Mouse (Mus musculus): ENCODE measurements at regions not wholly inside any gene's neighbourhood (a gene's known extent, or its start where the extent isn't known, plus 50 kb on each side); places are given as distances from the start of the nearest gene placed in this dataset.
A peak's percentile ranks its signal among the peaks of the same experiment; 100 is the strongest.

DNA sequence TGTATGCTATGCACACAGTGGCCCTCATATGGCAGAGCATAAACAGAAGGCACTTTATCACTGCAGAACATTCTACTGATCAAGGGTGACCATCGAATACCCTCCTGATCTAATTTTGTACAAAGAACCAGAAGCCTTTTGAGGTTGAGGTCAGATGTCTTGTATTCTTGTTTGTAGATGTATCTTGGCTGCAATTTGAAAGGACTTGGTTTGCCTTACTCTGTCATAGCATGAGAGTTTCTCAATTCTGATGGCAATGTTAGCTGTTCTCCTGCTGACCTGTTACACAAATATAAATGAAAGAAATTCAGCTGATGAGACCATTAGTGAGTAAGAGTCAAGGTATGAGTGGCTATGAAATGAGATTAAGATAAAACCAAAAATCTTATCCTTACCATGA is 199.1 kb upstream of the Aldoart1 start:
- Histone ChIP-seq H3K27ac (ENCODE audit: low read depth) (no peak overlapping the region), H3K9ac (replicated peaks; ENCODE audit: low read depth, low read length) (no peak overlapping the region), H3K4me1 (ENCODE audit: control insufficient read depth, insufficient read depth) (no peaks in the 10 kb centered on the region), H3K27me3 (ENCODE audit: control insufficient read depth, insufficient read depth, low read length) (no peaks in the 10 kb centered on the region), H3K36me3 (replicated peaks; ENCODE audit: control insufficient read depth, insufficient read depth, low read length) (no peaks in the 10 kb centered on the region), H3K4me2 (ENCODE audit: low read depth, low read length) (no peak overlapping the region), H3K4me3 (ENCODE audit: low read depth, low read length) (no peak overlapping the region), H3K9me3 (replicated peaks; ENCODE audit: control insufficient read depth, low read length) (no peaks in the 10 kb centered on the region)
- DNase-seq (ENCODE audit: low spot score) = no peak
- TF ChIP-seq EP300 (IDR thresholded peaks at IDR 0.05; ENCODE audit: low read depth) (no peak), CTCF (IDR thresholded peaks at IDR 0.05; ENCODE audit: low read depth) (no peak)
- 53% methylated on average over 1 of the region's 1 CpGs for WGBS
- no peak for ATAC-seq (ENCODE audit: insufficient read depth, low read depth)

DNA sequence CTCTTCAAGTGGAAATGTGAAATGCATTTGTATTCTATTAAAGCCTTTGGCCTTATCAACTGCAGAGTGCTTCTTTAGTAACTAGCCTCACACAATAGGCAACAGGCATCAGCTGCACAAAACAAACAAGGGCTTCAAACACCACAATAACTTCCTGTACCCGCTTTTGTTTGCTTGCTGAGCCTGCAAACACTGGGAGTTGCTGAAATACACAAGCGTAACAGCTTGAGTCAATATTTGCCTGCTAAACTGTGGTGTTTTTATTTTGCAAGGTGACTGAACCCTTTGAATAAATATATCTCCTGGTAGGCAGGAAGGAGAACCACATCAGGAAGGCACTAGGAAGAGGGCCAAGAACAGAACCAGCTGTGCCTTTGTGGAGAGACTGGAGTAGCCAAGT is 195.4 kb upstream of the Aldoart1 start:
- H3K9ac ChIP-seq (replicated peaks; ENCODE audit: low read depth, low read length) = no peak overlapping the region
- H3K9me3 ChIP-seq (replicated peaks; ENCODE audit: control insufficient read depth, low read length) = no peaks in the 10 kb centered on the region
- TF ChIP-seq CTCF (IDR thresholded peaks at IDR 0.05; ENCODE audit: low read depth) (no peak), EP300 (IDR thresholded peaks at IDR 0.05; ENCODE audit: low read depth) (no peak)
- no peaks in the 10 kb centered on the region for H3K36me3 ChIP-seq (replicated peaks; ENCODE audit: control insufficient read depth, insufficient read depth, low read length)
- H3K27me3 ChIP-seq (ENCODE audit: control insufficient read depth, insufficient read depth, low read length) = no peaks in the 10 kb centered on the region
- no peak overlapping the region for H3K27ac ChIP-seq (ENCODE audit: low read depth)
- H3K4me3 ChIP-seq (ENCODE audit: low read depth, low read length) = no peak overlapping the region
- no peak for ATAC-seq (ENCODE audit: insufficient read depth, low read depth)
- H3K4me1 ChIP-seq (ENCODE audit: control insufficient read depth, insufficient read depth) = no peaks in the 10 kb centered on the region
- no peak for DNase-seq (ENCODE audit: low spot score)
- WGBS = 50% methylated on average over 2 of the region's 2 CpGs
- no peak overlapping the region for H3K4me2 ChIP-seq (ENCODE audit: low read depth, low read length)

DNA sequence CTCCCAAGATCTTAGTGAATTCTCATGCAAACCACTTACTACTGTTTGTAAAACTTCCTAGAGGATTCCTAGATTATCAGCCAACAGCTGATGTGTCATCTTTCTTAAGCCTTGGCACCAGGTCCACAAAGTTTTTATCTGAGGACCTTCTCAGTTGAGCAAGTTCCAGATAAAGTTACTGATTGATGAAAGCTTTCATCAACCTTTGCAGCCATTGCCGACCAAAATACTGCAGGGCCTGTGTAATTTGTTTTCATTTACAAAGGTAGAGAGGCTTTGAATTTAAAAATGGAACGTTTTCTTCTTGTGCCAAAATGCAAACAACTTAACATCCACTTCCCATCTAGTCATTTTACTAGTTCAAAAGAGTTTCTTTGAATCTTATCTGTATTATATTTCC is 191.9 kb upstream of the Aldoart1 start:
- Histone ChIP-seq H3K36me3 (replicated peaks; ENCODE audit: control insufficient read depth, insufficient read depth, low read length) (no peaks in the 10 kb centered on the region), H3K4me1 (ENCODE audit: control insufficient read depth, insufficient read depth) (no peaks in the 10 kb centered on the region), H3K9ac (replicated peaks; ENCODE audit: low read depth, low read length) (no peak overlapping the region), H3K4me3 (ENCODE audit: low read depth, low read length) (no peak overlapping the region), H3K27me3 (ENCODE audit: control insufficient read depth, insufficient read depth, low read length) (no peaks in the 10 kb centered on the region), H3K27ac (ENCODE audit: low read depth) (no peak overlapping the region), H3K4me2 (ENCODE audit: low read depth, low read length) (no peak overlapping the region), H3K9me3 (replicated peaks; ENCODE audit: control insufficient read depth, low read length) (no peaks in the 10 kb centered on the region)
- 9% methylated on average over 2 of the region's 2 CpGs for WGBS
- ATAC-seq (ENCODE audit: insufficient read depth, low read depth) = no peak
- DNase-seq (ENCODE audit: low spot score) = no peak
- TF ChIP-seq EP300 (IDR thresholded peaks at IDR 0.05; ENCODE audit: low read depth) = no peak
- TF ChIP-seq CTCF (IDR thresholded peaks at IDR 0.05; ENCODE audit: low read depth) = no peak

- no peak for DNase-seq (ENCODE audit: low spot score)
- Histone ChIP-seq H3K4me2 (ENCODE audit: low read depth, low read length) (no peak overlapping the region), H3K4me1 (ENCODE audit: control insufficient read depth, insufficient read depth) (no peaks in the 10 kb centered on the region), H3K36me3 (replicated peaks; ENCODE audit: control insufficient read depth, insufficient read depth, low read length) (no peaks in the 10 kb centered on the region), H3K4me3 (ENCODE audit: low read depth, low read length) (no peak overlapping the region), H3K27ac (ENCODE audit: low read depth) (no peak overlapping the region), H3K27me3 (ENCODE audit: control insufficient read depth, insufficient read depth, low read length) (no peaks in the 10 kb centered on the region), H3K9ac (replicated peaks; ENCODE audit: low read depth, low read length) (no peak overlapping the region), H3K9me3 (replicated peaks; ENCODE audit: control insufficient read depth, low read length) (no peaks in the 10 kb centered on the region)
- WGBS = 22% methylated on average over 2 of the region's 2 CpGs
- ATAC-seq (ENCODE audit: insufficient read depth, low read depth) = no peak
- TF ChIP-seq CTCF (IDR thresholded peaks at IDR 0.05; ENCODE audit: low read depth) (peak; percentile 39), EP300 (IDR thresholded peaks at IDR 0.05; ENCODE audit: low read depth) (no peak)
Observed at GRCm38 (mm10) chr4:73042672-73043071, 190.2 kb upstream of the Aldoart1 start.

DNA sequence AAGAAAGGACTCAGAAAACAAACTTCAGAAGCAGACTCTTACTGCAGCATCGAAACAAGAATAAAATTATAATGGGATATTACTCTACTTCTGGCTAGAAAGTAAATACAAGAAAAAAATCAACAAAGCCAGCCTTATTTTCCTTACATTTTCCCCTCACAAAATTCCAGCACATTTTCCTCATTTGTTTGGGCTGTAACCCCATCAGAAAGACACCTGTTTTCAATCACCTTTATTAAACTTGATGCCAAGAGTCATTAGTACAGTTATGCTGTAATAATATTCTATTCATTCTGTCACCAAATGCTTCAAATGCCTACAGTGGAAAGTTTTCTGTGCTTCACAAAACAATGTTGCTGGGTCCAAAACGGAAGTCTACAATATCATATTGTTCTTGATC is 189.1 kb upstream of the Aldoart1 start:
- H3K9ac ChIP-seq (replicated peaks; ENCODE audit: low read depth, low read length) = no peak overlapping the region
- no peaks in the 10 kb centered on the region for H3K36me3 ChIP-seq (replicated peaks; ENCODE audit: control insufficient read depth, insufficient read depth, low read length)
- no peaks in the 10 kb centered on the region for H3K4me1 ChIP-seq (ENCODE audit: control insufficient read depth, insufficient read depth)
- H3K27ac ChIP-seq (ENCODE audit: low read depth) = no peak overlapping the region
- WGBS = 76% methylated on average over 2 of the region's 2 CpGs
- H3K9me3 ChIP-seq (replicated peaks; ENCODE audit: control insufficient read depth, low read length) = no peaks in the 10 kb centered on the region
- no peak for ATAC-seq (ENCODE audit: insufficient read depth, low read depth)
- H3K4me3 ChIP-seq (ENCODE audit: low read depth, low read length) = no peak overlapping the region
- no peak overlapping the region for H3K4me2 ChIP-seq (ENCODE audit: low read depth, low read length)
- no peak for TF ChIP-seq CTCF (IDR thresholded peaks at IDR 0.05; ENCODE audit: low read depth)
- no peak for TF ChIP-seq EP300 (IDR thresholded peaks at IDR 0.05; ENCODE audit: low read depth)
- DNase-seq (ENCODE audit: low spot score) = no peak
- H3K27me3 ChIP-seq (ENCODE audit: control insufficient read depth, insufficient read depth, low read length) = no peaks in the 10 kb centered on the region

DNA sequence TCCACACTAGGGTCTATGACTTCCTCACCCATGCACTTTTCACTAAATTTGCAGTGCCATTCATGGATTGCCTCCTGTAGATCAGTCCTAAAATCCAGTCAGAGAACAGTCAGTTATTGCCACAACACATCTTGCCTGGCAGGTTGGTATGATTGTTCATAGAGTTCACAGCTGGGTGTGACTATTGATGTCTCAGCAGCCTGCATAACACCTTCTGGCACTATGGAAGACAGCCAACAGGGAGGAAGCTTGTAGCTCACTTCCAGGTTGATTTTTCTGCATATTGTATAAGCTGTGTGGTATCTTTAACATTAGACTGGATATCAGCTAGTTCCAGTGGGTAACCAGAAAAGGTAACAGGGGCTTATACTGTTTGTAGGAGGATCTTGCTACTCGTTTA is 145.3 kb upstream of the Aldoart1 start:
- TF ChIP-seq EP300 (IDR thresholded peaks at IDR 0.05; ENCODE audit: low read depth) = no peak
- TF ChIP-seq CTCF (IDR thresholded peaks at IDR 0.05; ENCODE audit: low read depth) = no peak
- ATAC-seq (ENCODE audit: insufficient read depth, low read depth) = no peak

More for the DNA sequence above, 145.3 kb upstream of the Aldoart1 start:
- H3K36me3 ChIP-seq (replicated peaks; ENCODE audit: control insufficient read depth, insufficient read depth, low read length) = no peaks in the 10 kb centered on the region
- no peaks in the 10 kb centered on the region for H3K27me3 ChIP-seq (ENCODE audit: control insufficient read depth, insufficient read depth, low read length)
- WGBS = 32% methylated on average over 1 of the region's 1 CpGs
- no peak overlapping the region for H3K9ac ChIP-seq (replicated peaks; ENCODE audit: low read depth, low read length)
- no peak for DNase-seq (ENCODE audit: low spot score)
- H3K27ac ChIP-seq (ENCODE audit: low read depth) = no peak overlapping the region
- H3K4me1 ChIP-seq (ENCODE audit: control insufficient read depth, insufficient read depth) = no peaks in the 10 kb centered on the region
- no peak overlapping the region for H3K4me3 ChIP-seq (ENCODE audit: low read depth, low read length)
- no peaks in the 10 kb centered on the region for H3K9me3 ChIP-seq (replicated peaks; ENCODE audit: control insufficient read depth, low read length)
- H3K4me2 ChIP-seq (ENCODE audit: low read depth, low read length) = no peak overlapping the region

Measured in heart, postnatal 0 days (tissue).